Mouse (Mus musculus): ENCODE data around the gene Ffar3. TPM values are rescaled to one million over a fixed set of nuclear protein-coding genes. Genes with fewer than 3 reads are reported as not detected.

The Ffar3 gene
- polyA plus RNA-seq, 1 experiment: 0.13 TPM

DNA sequence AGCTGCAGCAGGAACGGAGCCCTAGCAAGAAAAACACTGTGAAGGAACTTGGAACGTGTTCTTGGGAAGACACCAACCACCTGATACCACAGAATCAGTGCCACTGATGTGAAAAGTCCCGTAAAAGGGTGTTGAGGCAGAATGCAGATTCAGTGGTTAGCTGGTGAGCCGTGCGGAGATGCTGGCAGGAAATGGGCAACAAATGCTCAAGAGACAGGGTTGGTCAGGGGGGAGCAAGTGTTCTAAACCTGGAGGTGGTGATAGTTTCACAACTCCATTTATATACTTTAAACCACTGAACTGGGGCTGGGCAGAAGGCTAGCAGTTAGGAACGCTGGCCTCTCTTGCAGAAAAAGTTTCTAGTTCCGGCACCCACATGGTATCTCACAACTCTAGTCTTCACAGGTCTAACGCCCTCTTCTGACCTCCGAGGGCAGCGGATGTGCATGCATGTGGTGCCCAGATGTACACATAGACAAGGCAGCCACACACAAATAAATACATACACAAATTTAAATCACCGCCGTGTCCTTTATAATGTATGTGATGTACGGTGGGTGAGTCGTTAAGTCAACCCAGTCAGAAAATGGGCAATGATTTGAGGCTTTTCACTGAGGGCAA, 31.7 kb upstream of the Ffar3 start:
- Histone ChIP-seq H3K36me3 (ENCODE audit: control insufficient read depth, insufficient read depth, low read length) (no peaks in the 10 kb centered on the region), H3K4me1 (replicated peaks; ENCODE audit: control insufficient read depth, insufficient read depth, low read length) (peaks cover 16% of the 10 kb centered on the region), H3K27ac (ENCODE audit: control insufficient read depth, insufficient read depth, low read length) (no peak overlapping the region), H3K4me3 (ENCODE audit: control insufficient read depth, insufficient read depth, low read length) (no peak overlapping the region), H3K27me3 (ENCODE audit: control insufficient read depth, insufficient read depth, low read length) (no peaks in the 10 kb centered on the region)
- 33% methylated on average over 14 of the region's 14 CpGs for WGBS
- TF ChIP-seq POLR2A (IDR thresholded peaks at IDR 0.05; ENCODE audit: control insufficient read depth, extremely low read depth, insufficient read depth, low read length, poor library complexity): no peak
- no peak for TF ChIP-seq CTCF (IDR thresholded peaks at IDR 0.05; ENCODE audit: borderline replicate concordance, control insufficient read depth, extremely low read depth, insufficient read depth, low read length, poor library complexity)
- no peak for DNase-seq

DNA sequence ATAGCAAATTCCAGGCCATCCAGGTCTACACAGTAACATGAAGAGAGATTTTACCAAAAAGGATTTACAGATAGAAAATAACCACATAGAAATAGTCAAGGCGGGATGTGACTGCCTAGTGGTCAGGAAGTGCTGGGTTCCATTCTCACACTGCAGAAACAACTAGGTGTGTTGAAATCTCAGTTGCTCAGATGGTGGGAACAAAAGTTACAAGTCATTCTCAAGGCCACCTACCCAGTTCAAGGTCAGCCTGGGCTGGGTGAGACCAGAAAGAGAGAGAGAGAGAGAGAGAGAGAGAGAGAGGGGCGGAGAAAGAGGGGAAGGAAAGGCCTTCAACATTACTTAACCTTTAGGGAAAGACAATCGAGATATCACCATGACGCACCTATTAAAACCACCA, 30.9 kb upstream of the Ffar3 start:
- Histone ChIP-seq H3K36me3 (ENCODE audit: control insufficient read depth, insufficient read depth, low read length) (no peaks in the 10 kb centered on the region), H3K27me3 (ENCODE audit: control insufficient read depth, insufficient read depth, low read length) (no peaks in the 10 kb centered on the region), H3K27ac (ENCODE audit: control insufficient read depth, insufficient read depth, low read length) (no peak overlapping the region), H3K4me1 (replicated peaks; ENCODE audit: control insufficient read depth, insufficient read depth, low read length) (peaks cover 16% of the 10 kb centered on the region), H3K4me3 (ENCODE audit: control insufficient read depth, insufficient read depth, low read length) (no peak overlapping the region)
- DNase-seq: no peak
- WGBS: 61% methylated on average over 4 of the region's 4 CpGs
- TF ChIP-seq POLR2A (IDR thresholded peaks at IDR 0.05; ENCODE audit: control insufficient read depth, extremely low read depth, insufficient read depth, low read length, poor library complexity): no peak
- no peak for TF ChIP-seq CTCF (IDR thresholded peaks at IDR 0.05; ENCODE audit: borderline replicate concordance, control insufficient read depth, extremely low read depth, insufficient read depth, low read length, poor library complexity)

DNA sequence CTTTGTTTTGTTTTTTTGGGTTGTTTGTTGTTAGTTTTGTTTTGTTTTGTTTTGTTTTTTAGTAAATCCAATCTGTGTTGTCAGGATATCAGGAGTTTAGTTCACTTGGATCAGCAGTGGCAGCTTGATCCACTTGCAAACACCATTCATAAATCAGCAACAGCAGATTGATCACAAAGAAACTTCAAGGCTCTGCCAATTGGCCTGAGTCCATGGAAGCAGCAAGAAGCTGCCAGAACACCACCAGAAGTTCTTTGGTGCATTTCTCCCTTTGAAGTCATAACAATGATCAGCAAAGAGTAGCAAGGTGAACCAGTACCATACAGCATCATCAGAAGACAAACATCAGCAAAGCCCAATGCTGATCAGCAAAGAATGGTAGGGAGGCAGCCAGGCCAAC, 28.1 kb upstream of the Ffar3 start:
- Histone ChIP-seq H3K4me3 (ENCODE audit: control insufficient read depth, insufficient read depth, low read length) (no peak overlapping the region), H3K27ac (ENCODE audit: control insufficient read depth, insufficient read depth, low read length) (no peak overlapping the region), H3K27me3 (ENCODE audit: control insufficient read depth, insufficient read depth, low read length) (no peaks in the 10 kb centered on the region), H3K36me3 (ENCODE audit: control insufficient read depth, insufficient read depth, low read length) (no peaks in the 10 kb centered on the region), H3K4me1 (replicated peaks; ENCODE audit: control insufficient read depth, insufficient read depth, low read length) (peaks cover 11% of the 10 kb centered on the region)
- no peak for TF ChIP-seq POLR2A (IDR thresholded peaks at IDR 0.05; ENCODE audit: control insufficient read depth, extremely low read depth, insufficient read depth, low read length, poor library complexity)
- TF ChIP-seq CTCF (IDR thresholded peaks at IDR 0.05; ENCODE audit: borderline replicate concordance, control insufficient read depth, extremely low read depth, insufficient read depth, low read length, poor library complexity): no peak
- no peak for DNase-seq

DNA sequence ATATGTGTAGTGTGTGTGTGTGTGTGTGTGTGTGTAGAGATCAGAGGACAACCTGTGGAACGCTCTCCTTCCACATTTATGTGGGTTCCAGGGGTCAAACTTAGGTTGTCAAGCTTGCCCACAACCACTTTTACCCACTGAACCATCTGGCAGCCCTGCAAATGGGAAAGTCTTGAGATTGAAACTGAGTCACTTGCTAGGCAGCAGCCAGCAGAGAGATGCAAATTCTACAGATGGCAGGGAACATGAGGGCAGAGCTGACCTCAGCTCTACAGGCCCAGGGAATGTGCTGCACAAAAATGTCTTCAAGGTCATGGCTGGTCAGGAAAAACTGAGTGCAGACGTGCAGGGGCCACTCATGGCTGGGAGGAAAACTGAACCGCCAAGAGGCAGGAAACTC, 25.4 kb upstream of the Ffar3 start:
- peaks cover 5% of the 10 kb centered on the region for H3K4me1 ChIP-seq (replicated peaks; ENCODE audit: control insufficient read depth, insufficient read depth, low read length)
- H3K27me3 ChIP-seq (ENCODE audit: control insufficient read depth, insufficient read depth, low read length): no peaks in the 10 kb centered on the region
- no peak overlapping the region for H3K4me3 ChIP-seq (ENCODE audit: control insufficient read depth, insufficient read depth, low read length)
- H3K36me3 ChIP-seq (ENCODE audit: control insufficient read depth, insufficient read depth, low read length): no peaks in the 10 kb centered on the region
- WGBS: 87% methylated on average over 3 of the region's 3 CpGs
- no peak for DNase-seq
- no peak for TF ChIP-seq POLR2A (IDR thresholded peaks at IDR 0.05; ENCODE audit: control insufficient read depth, extremely low read depth, insufficient read depth, low read length, poor library complexity)
- TF ChIP-seq CTCF (IDR thresholded peaks at IDR 0.05; ENCODE audit: borderline replicate concordance, control insufficient read depth, extremely low read depth, insufficient read depth, low read length, poor library complexity): no peak
- no peak overlapping the region for H3K27ac ChIP-seq (ENCODE audit: control insufficient read depth, insufficient read depth, low read length)

DNA sequence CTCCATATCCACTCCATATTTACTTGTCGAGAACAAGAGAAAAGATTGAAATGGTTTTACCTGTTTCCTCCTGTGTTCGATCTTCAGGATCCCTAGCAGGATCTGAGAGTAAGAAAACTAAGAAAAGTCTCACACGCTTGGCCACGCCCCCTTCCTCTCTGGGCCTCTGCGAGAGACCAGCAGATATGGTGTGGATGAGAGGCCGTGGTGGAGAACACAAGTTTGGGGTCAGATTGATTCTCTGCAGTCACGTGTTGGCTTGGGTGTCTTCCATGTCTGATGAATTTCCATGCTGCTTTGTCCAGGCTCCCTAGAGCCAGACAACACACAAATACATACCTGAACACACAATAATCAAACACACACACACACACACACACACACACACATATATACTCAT, 24.2 kb upstream of the Ffar3 start, which contains the start of gene Cd22:
TSS of gene Cd22 (minus strand) at position 167 of the 400 bp plus-strand sequence.
- no peak within 1 kb of the TSS for H3K27ac ChIP-seq (ENCODE audit: control insufficient read depth, insufficient read depth, low read length)
- no peaks in the 10 kb centered on the region for H3K36me3 ChIP-seq (ENCODE audit: control insufficient read depth, insufficient read depth, low read length)
- TF ChIP-seq CTCF (IDR thresholded peaks at IDR 0.05; ENCODE audit: borderline replicate concordance, control insufficient read depth, extremely low read depth, insufficient read depth, low read length, poor library complexity): no peak
- TF ChIP-seq POLR2A (IDR thresholded peaks at IDR 0.05; ENCODE audit: control insufficient read depth, extremely low read depth, insufficient read depth, low read length, poor library complexity): no peak
- H3K27me3 ChIP-seq (ENCODE audit: control insufficient read depth, insufficient read depth, low read length): no peaks in the 10 kb centered on the region
- 20% methylated on average over 7 of the region's 7 CpGs for WGBS
- H3K4me1 ChIP-seq (replicated peaks; ENCODE audit: control insufficient read depth, insufficient read depth, low read length): peaks cover 4% of the 10 kb centered on the region
- DNase-seq: no peak
- no peak within 1 kb of the TSS for H3K4me3 ChIP-seq (ENCODE audit: control insufficient read depth, insufficient read depth, low read length)

DNA sequence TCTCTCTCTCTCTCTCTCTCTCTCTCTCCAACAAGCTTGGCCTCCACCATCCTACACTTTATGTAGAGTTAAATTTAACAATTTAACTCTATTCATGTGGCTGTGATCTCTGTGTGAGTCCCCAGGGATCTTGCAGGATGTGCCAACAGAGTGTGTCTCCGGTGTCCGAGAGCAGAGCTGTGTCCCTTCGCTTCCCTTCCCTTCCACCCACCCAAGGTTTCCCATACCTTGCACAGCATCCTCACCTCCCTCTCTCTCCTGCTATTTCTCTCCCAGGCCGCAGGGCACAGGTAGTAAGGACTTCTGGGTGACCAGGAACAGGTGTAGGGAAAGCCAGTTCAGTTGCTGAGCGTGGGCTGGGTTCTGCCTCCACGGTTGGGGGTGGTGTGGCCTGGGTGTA, 23.0 kb upstream of the Ffar3 start:
- Histone ChIP-seq H3K36me3 (ENCODE audit: control insufficient read depth, insufficient read depth, low read length) (no peaks in the 10 kb centered on the region), H3K4me1 (replicated peaks; ENCODE audit: control insufficient read depth, insufficient read depth, low read length) (no peaks in the 10 kb centered on the region), H3K4me3 (ENCODE audit: control insufficient read depth, insufficient read depth, low read length) (no peak overlapping the region), H3K27me3 (ENCODE audit: control insufficient read depth, insufficient read depth, low read length) (no peaks in the 10 kb centered on the region), H3K27ac (ENCODE audit: control insufficient read depth, insufficient read depth, low read length) (no peak overlapping the region)
- WGBS: 75% methylated on average over 6 of the region's 6 CpGs
- no peak for TF ChIP-seq CTCF (IDR thresholded peaks at IDR 0.05; ENCODE audit: borderline replicate concordance, control insufficient read depth, extremely low read depth, insufficient read depth, low read length, poor library complexity)
- no peak for TF ChIP-seq POLR2A (IDR thresholded peaks at IDR 0.05; ENCODE audit: control insufficient read depth, extremely low read depth, insufficient read depth, low read length, poor library complexity)
- DNase-seq: no peak

DNA sequence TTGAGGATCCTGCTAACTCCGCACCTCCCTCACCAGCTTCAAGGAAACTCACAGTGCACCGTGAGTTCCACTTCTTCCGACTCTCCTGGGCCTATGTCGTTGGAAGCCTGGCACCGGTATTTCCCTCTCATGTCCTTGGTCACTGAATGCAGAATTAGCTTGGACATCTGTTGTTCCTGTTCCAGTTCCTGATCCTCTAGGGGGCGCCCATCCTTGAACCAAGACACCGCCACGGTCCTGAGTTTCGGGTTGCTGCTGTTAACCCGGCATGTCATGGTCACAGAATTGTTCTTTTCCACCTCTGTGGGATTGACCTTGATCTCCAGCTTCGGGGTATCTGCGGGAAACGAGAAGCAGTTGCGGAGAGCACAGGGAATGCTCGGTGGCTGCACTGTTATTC, 17.1 kb upstream of the Ffar3 start:
- TF ChIP-seq POLR2A (IDR thresholded peaks at IDR 0.05; ENCODE audit: control insufficient read depth, extremely low read depth, insufficient read depth, low read length, poor library complexity) (no peak), CTCF (IDR thresholded peaks at IDR 0.05; ENCODE audit: borderline replicate concordance, control insufficient read depth, extremely low read depth, insufficient read depth, low read length, poor library complexity) (peak; percentile 60; the same call in 1 of the 2 replicates)
- Histone ChIP-seq H3K36me3 (ENCODE audit: control insufficient read depth, insufficient read depth, low read length) (no peaks in the 10 kb centered on the region), H3K4me1 (replicated peaks; ENCODE audit: control insufficient read depth, insufficient read depth, low read length) (peaks cover 3% of the 10 kb centered on the region; the same call in 1 of the 2 replicates), H3K27me3 (ENCODE audit: control insufficient read depth, insufficient read depth, low read length) (no peaks in the 10 kb centered on the region), H3K4me3 (ENCODE audit: control insufficient read depth, insufficient read depth, low read length) (no peak overlapping the region), H3K27ac (ENCODE audit: control insufficient read depth, insufficient read depth, low read length) (no peak overlapping the region)
- WGBS: 18% methylated on average over 15 of the region's 15 CpGs
- DNase-seq: peak; percentile 58
